Comparison of ENCODE assay signal across 11 mouse cellular contexts in the genomic region with DNA sequence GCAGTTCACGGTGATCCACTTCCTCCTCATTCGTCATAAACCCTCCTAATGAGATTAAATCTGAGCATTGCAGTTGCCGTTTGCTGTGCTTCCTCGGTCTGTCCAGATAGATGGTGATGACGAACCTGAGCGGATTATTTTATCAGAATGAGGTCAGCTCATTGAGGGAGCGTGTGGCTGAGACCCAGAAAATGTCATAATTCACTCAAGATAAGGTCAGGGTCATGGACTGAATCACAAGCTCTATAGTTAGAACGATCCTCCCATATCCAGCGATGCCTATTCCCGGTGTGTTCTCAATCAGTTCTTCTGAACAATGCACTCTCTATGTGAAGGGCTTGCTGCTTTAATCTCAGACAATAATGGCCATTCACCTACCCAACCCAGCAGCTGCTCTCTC. TPM values are rescaled to one million over a fixed set of nuclear protein-coding genes. Genes with fewer than 3 reads are reported as not detected.
DNase-seq lines count a peak whose midpoint lies in the region; ATAC-seq lines count a peak whose summit lies in the region.
"Had no signal": no experiment of that assay in that cellular context is flagged by ENCODE, and none has a peak within 500 bp of the region (broad histone marks: within the 10 kb centered on the region; RNA-seq: fewer than 3 reads in every experiment).

No protein-coding gene starts in this region.

- H3K4me3 ChIP-seq in kidney, embryonic 14.5 days (ENCODE audit: low read length), result no peak overlapping the region
- H3K4me3 ChIP-seq in embryonic facial prominence, embryonic 11.5 days (ENCODE audit: low read depth, low read length), result no peak overlapping the region
- no peak overlapping the region for H3K4me3 ChIP-seq in neural tube, embryonic 13.5 days

- peak; percentile 46; the same call in 1 of the 2 replicates for ATAC-seq in kidney, embryonic 14.5 days (ENCODE audit: low FRiP score, low TSS enrichment)
- ATAC-seq in embryonic facial prominence, embryonic 11.5 days (replicated peaks; ENCODE audit: insufficient number of reproducible peaks, low FRiP score, low TSS enrichment, low read depth), result no peak
- 0 out of 2 replicates have a peak, but pooled peaks have one; percentile 50 for ATAC-seq in neural tube, embryonic 13.5 days (ENCODE audit: low read depth)

- H3K9ac ChIP-seq in kidney, embryonic 14.5 days (ENCODE audit: low read depth, low read length), result no peak overlapping the region
- no peak overlapping the region for H3K9ac ChIP-seq in embryonic facial prominence, embryonic 11.5 days (replicated peaks; ENCODE audit: low read length)
- no peak overlapping the region for H3K9ac ChIP-seq in neural tube, embryonic 13.5 days

- intact Hi-C loops in heart, postnatal 10 days (cut with DNase I), result no loop called here

- H3K4me2 ChIP-seq in kidney, embryonic 14.5 days (replicated peaks; ENCODE audit: low read depth, low read length), result no peak overlapping the region
- H3K4me2 ChIP-seq in embryonic facial prominence, embryonic 11.5 days (ENCODE audit: low read depth, low read length), result no peak overlapping the region
- peak overlapping the region; percentile 35 for H3K4me2 ChIP-seq in neural tube, embryonic 13.5 days

- no peak for DNase-seq in kidney, postnatal 10 days
- peak; percentile 36 for DNase-seq in embryonic facial prominence, embryonic 11.5 days (ENCODE audit: low spot score)
- peak; percentile 46 to 59 for DNase-seq in heart, postnatal 10 days
- DNase-seq in spleen, adult 12 weeks (ENCODE audit: low spot score), result no peak
- DNase-seq in kidney, postnatal 14 days, result no peak
- no peak for DNase-seq in right cerebral cortex, postnatal 25 days

- WGBS in kidney, embryonic 14.5 days, result 35% methylated on average over 10 of the region's 10 CpGs
- WGBS in embryonic facial prominence, embryonic 11.5 days, result 43% methylated on average over 10 of the region's 10 CpGs
- 33% methylated on average over 10 of the region's 10 CpGs for WGBS in neural tube, embryonic 13.5 days

- H3K9me3 ChIP-seq in kidney, embryonic 14.5 days (ENCODE audit: control insufficient read depth, low read length), result peaks cover 4% of the 10 kb centered on the region; the same call in 1 of the 2 replicates
- no peaks in the 10 kb centered on the region for H3K9me3 ChIP-seq in embryonic facial prominence, embryonic 11.5 days (replicated peaks; ENCODE audit: control insufficient read depth, low read length)
- no peaks in the 10 kb centered on the region for H3K9me3 ChIP-seq in neural tube, embryonic 13.5 days

- H3K36me3 ChIP-seq in kidney, embryonic 14.5 days (ENCODE audit: control insufficient read depth, insufficient read depth, low read length), result no peaks in the 10 kb centered on the region
- no peaks in the 10 kb centered on the region for H3K36me3 ChIP-seq in embryonic facial prominence, embryonic 11.5 days (replicated peaks; ENCODE audit: control insufficient read depth, insufficient read depth, low read depth, low read length)
- H3K36me3 ChIP-seq in neural tube, embryonic 13.5 days, result no peaks in the 10 kb centered on the region

- H3K27me3 ChIP-seq in kidney, embryonic 14.5 days (ENCODE audit: control insufficient read depth, insufficient read depth, low read length), result no peaks in the 10 kb centered on the region
- H3K27me3 ChIP-seq in embryonic facial prominence, embryonic 11.5 days (ENCODE audit: control insufficient read depth, insufficient read depth, low read length), result no peaks in the 10 kb centered on the region; the same call in 1 of the 2 replicates
- no peaks in the 10 kb centered on the region for H3K27me3 ChIP-seq in neural tube, embryonic 13.5 days
- H3K27me3 ChIP-seq: CH12.LX had no signal

- H3K27ac ChIP-seq in kidney, embryonic 14.5 days (ENCODE audit: low read depth, low read length), result no peak overlapping the region
- H3K27ac ChIP-seq in embryonic facial prominence, embryonic 11.5 days (replicated peaks; ENCODE audit: low read depth, low read length), result no peak overlapping the region
- H3K27ac ChIP-seq in neural tube, embryonic 13.5 days (replicated peaks), result no peak overlapping the region

- H3K4me1 ChIP-seq in kidney, embryonic 14.5 days (ENCODE audit: control insufficient read depth, insufficient read depth, low read length), result no peaks in the 10 kb centered on the region
- H3K4me1 ChIP-seq in embryonic facial prominence, embryonic 11.5 days (ENCODE audit: control insufficient read depth, insufficient read depth, low read length), result no peaks in the 10 kb centered on the region
- H3K4me1 ChIP-seq in neural tube, embryonic 13.5 days (replicated peaks), result peaks cover 9% of the 10 kb centered on the region

RNA-seq across cellular contexts. Expression of a gene that starts 34.2 kb away (rescaled TPM):
- not detected in 2 replicates for polyA plus RNA-seq in kidney, embryonic 14.5 days (2014; fragmentation: Nextera tagmentation; extraction: Ambion mirVana)
- not detected in 2 replicates for polyA plus RNA-seq in embryonic facial prominence, embryonic 11.5 days (2014; fragmentation: Nextera tagmentation; extraction: Ambion mirVana)
- total RNA-seq in heart, postnatal 10 days (2021), result not detected
- not detected in 2 replicates for polyA plus RNA-seq in neural tube, embryonic 13.5 days (2015; fragmentation: Nextera tagmentation; extraction: Ambion mirVana)
- total RNA-seq: CH12.LX; liver, adult 2 months had no signal
- polyA plus RNA-seq: frontal cortex, adult 2 months; liver, adult 2 months had no signal

RNA-seq across cellular contexts. Expression of a gene that starts 36.6 kb away (rescaled TPM):
- not detected in 2 replicates for polyA plus RNA-seq in kidney, embryonic 14.5 days (2014; fragmentation: Nextera tagmentation; extraction: Ambion mirVana)
- not detected in 2 replicates for polyA plus RNA-seq in embryonic facial prominence, embryonic 11.5 days (2014; fragmentation: Nextera tagmentation; extraction: Ambion mirVana)
- total RNA-seq in heart, postnatal 10 days (2021), result not detected
- polyA plus RNA-seq in neural tube, embryonic 13.5 days (2015; fragmentation: Nextera tagmentation; extraction: Ambion mirVana), result not detected in 2 replicates
- total RNA-seq: CH12.LX; liver, adult 2 months had no signal
- polyA plus RNA-seq: liver, adult 2 months had no signal

Comparison
In these comparisons a context has a peak if more than half of its experiments do, and no peak if none do; other contexts are left out.
1. DNase-seq: peak in embryonic facial prominence, embryonic 11.5 days (single experiment) and heart, postnatal 10 days (2 of 2); none in kidney, postnatal 10 days (single experiment), spleen, adult 12 weeks (single experiment), kidney, postnatal 14 days (single experiment) and right cerebral cortex, postnatal 25 days (single experiment).